Mouse (Mus musculus): ENCODE data around the gene Proca1. TPM values are rescaled to one million over a fixed set of nuclear protein-coding genes. Genes with fewer than 3 reads are reported as not detected.
A peak's percentile ranks its signal among the peaks of the same experiment; 100 is the strongest.

Gene Proca1
- polyA plus RNA-seq, 1 experiment from 2014 or later: 1.9 TPM

DNA sequence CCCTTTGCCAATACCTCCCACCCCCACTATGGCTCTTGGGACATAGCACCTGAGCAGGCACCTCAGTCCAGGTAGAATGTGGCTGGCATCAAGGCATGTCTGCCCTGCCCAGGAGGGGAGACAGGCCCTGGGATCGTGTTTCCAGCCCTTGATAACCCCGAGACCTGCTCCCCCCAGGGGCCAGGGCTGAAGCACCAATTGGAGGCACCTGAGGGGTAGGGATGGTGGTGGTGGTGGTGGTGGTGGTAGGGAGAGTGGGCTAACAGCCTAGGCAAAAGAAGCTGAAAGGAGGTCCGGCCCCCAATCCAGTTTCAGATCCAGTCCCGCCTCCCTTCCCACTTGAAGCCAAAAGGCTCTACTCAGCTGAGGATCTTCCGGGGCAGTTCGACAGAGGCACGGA is 33.6 kb upstream of the Proca1 start:
- Histone ChIP-seq H3K9ac (replicated peaks) (no peak overlapping the region), H3K4me2 (peak overlapping the region; percentile 19; the same call in 1 of the 2 replicates), H3K4me1 (replicated peaks) (peaks cover 51% of the 10 kb centered on the region), H3K36me3 (peaks cover 88% of the 10 kb centered on the region), H3K9me3 (no peaks in the 10 kb centered on the region), H3K4me3 (replicated peaks) (no peak overlapping the region), H3K27me3 (no peaks in the 10 kb centered on the region), H3K27ac (0 out of 2 replicates have a peak overlapping the region, but pooled peaks have one; percentile 30)
- no peak for ATAC-seq (ENCODE audit: insufficient number of reproducible peaks, insufficient read depth, low FRiP score, low TSS enrichment, low read depth)
- WGBS: 75% methylated on average over 7 of the region's 7 CpGs

GRCm38 (mm10) chr11:78160171-78160570 is 33.0 kb upstream of the Proca1 start:
- peaks cover 51% of the 10 kb centered on the region for H3K4me1 ChIP-seq (replicated peaks)
- no peak for ATAC-seq (ENCODE audit: insufficient number of reproducible peaks, insufficient read depth, low FRiP score, low TSS enrichment, low read depth)
- WGBS: 87% methylated on average over 18 of the region's 18 CpGs
- H3K4me3 ChIP-seq (replicated peaks): no peak overlapping the region
- no peak overlapping the region for H3K4me2 ChIP-seq
- no peak overlapping the region for H3K27ac ChIP-seq
- no peaks in the 10 kb centered on the region for H3K9me3 ChIP-seq
- no peak overlapping the region for H3K9ac ChIP-seq (replicated peaks)
- no peaks in the 10 kb centered on the region for H3K27me3 ChIP-seq
- H3K36me3 ChIP-seq: peaks cover 81% of the 10 kb centered on the region

DNA sequence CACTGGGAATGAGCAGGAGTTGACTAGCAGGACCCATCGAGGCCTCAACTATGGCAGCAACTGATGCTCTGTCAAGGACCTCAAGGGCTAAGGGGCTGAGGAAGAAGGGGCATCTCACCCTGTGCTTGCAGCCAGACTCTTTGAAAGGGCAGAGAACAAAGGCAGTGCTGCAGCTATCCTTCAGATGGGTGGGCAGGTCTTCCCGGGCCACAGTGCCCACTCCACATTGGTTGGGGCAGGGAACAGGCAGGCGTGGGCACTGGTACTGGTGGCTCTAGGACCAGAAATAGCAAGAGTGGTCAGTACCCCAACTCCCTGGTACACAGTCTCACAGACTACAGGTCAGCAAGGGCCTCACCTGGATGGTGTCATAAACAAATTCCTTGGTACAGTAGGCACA is 32.5 kb upstream of the Proca1 start:
- ATAC-seq (ENCODE audit: insufficient number of reproducible peaks, insufficient read depth, low FRiP score, low TSS enrichment, low read depth): no peak
- Histone ChIP-seq H3K9me3 (no peaks in the 10 kb centered on the region), H3K4me1 (replicated peaks) (peaks cover 52% of the 10 kb centered on the region), H3K36me3 (peaks cover 76% of the 10 kb centered on the region), H3K4me3 (replicated peaks) (no peak overlapping the region), H3K27me3 (no peaks in the 10 kb centered on the region), H3K27ac (0 out of 2 replicates have a peak overlapping the region, but pooled peaks have one; percentile 41), H3K9ac (replicated peaks) (0 out of 2 replicates have a peak overlapping the region, but pooled peaks have one; percentile 4), H3K4me2 (no peak overlapping the region)
- 91% methylated on average over 3 of the region's 3 CpGs for WGBS

- H3K9ac ChIP-seq (replicated peaks): peak overlapping the region; percentile 99; the same call in 1 of the 2 replicates
- 90% methylated on average over 14 of the region's 14 CpGs for WGBS
- H3K9me3 ChIP-seq: no peaks in the 10 kb centered on the region
- ATAC-seq (ENCODE audit: insufficient number of reproducible peaks, insufficient read depth, low FRiP score, low TSS enrichment, low read depth): no peak
- H3K4me3 ChIP-seq (replicated peaks): 0 out of 2 replicates have a peak overlapping the region, but pooled peaks have one; percentile 3
- peaks cover 71% of the 10 kb centered on the region for H3K36me3 ChIP-seq
- H3K27ac ChIP-seq: 0 out of 2 replicates have a peak overlapping the region, but pooled peaks have one; percentile 41
- no peaks in the 10 kb centered on the region for H3K27me3 ChIP-seq
- peaks cover 57% of the 10 kb centered on the region for H3K4me1 ChIP-seq (replicated peaks)
- H3K4me2 ChIP-seq: 0 out of 2 replicates have a peak overlapping the region, but pooled peaks have one; percentile 90
Measured at GRCm38 (mm10) chr11:78161169-78161568, 32.0 kb upstream of the Proca1 start.

GRCm38 (mm10) chr11:78161968-78162367 is 31.2 kb upstream of the Proca1 start:
- ATAC-seq (ENCODE audit: insufficient number of reproducible peaks, insufficient read depth, low FRiP score, low TSS enrichment, low read depth): no peak
- Histone ChIP-seq H3K9ac (replicated peaks) (peak overlapping the region; percentile 99), H3K9me3 (no peaks in the 10 kb centered on the region), H3K4me1 (replicated peaks) (peaks cover 65% of the 10 kb centered on the region), H3K4me2 (peak overlapping the region; percentile 90), H3K27ac (peak overlapping the region; percentile 100), H3K36me3 (peaks cover 63% of the 10 kb centered on the region), H3K27me3 (no peaks in the 10 kb centered on the region), H3K4me3 (replicated peaks) (peak overlapping the region; percentile 100)
- 53% methylated on average over 4 of the region's 4 CpGs for WGBS

- no peaks in the 10 kb centered on the region for H3K9me3 ChIP-seq
- H3K4me2 ChIP-seq: peak overlapping the region; percentile 90
- H3K27ac ChIP-seq: peak overlapping the region; percentile 100
- peaks cover 63% of the 10 kb centered on the region for H3K4me1 ChIP-seq (replicated peaks)
- peaks cover 59% of the 10 kb centered on the region for H3K36me3 ChIP-seq
- peak overlapping the region; percentile 100 for H3K4me3 ChIP-seq (replicated peaks)
- H3K27me3 ChIP-seq: no peaks in the 10 kb centered on the region
- H3K9ac ChIP-seq (replicated peaks): peak overlapping the region; percentile 99
- ATAC-seq (ENCODE audit: insufficient number of reproducible peaks, insufficient read depth, low FRiP score, low TSS enrichment, low read depth): no peak
- 47% methylated on average over 6 of the region's 6 CpGs for WGBS
Measured at GRCm38 (mm10) chr11:78162504-78162903, 30.7 kb upstream of the Proca1 start.

DNA sequence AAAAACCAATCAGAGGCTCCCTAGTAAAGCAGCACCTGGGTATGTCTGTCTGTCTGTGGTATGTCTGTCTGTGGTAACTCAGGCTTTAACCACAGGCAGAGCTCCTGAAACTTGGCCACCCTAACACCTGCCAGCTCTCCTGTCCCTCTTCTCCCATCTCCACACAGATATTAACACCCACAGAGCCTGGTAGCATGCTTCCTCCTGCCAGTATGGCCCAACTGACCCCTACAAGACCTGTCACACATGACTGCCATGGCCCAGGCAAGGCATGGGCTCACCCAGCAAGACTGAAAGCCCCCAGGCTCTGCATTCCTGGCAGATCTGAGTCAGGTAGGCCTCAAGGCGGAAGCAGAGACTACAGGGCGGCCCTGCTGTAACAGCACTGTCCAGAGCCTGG is 30.1 kb upstream of the Proca1 start:
- H3K27ac ChIP-seq: peak overlapping the region; percentile 100
- no peaks in the 10 kb centered on the region for H3K27me3 ChIP-seq
- peaks cover 59% of the 10 kb centered on the region for H3K4me1 ChIP-seq (replicated peaks)
- peak overlapping the region; percentile 90 for H3K4me2 ChIP-seq
- H3K36me3 ChIP-seq: peaks cover 53% of the 10 kb centered on the region
- H3K9me3 ChIP-seq: no peaks in the 10 kb centered on the region
- no peak for ATAC-seq (ENCODE audit: insufficient number of reproducible peaks, insufficient read depth, low FRiP score, low TSS enrichment, low read depth)
- WGBS: 60% methylated on average over 2 of the region's 2 CpGs
- H3K9ac ChIP-seq (replicated peaks): peak overlapping the region; percentile 99
- H3K4me3 ChIP-seq (replicated peaks): peak overlapping the region; percentile 100

- Histone ChIP-seq H3K9ac (replicated peaks) (peak overlapping the region; percentile 99), H3K27me3 (no peaks in the 10 kb centered on the region), H3K4me1 (replicated peaks) (peaks cover 55% of the 10 kb centered on the region), H3K27ac (peak overlapping the region; percentile 100), H3K4me2 (peak overlapping the region; percentile 90), H3K36me3 (peaks cover 44% of the 10 kb centered on the region), H3K9me3 (no peaks in the 10 kb centered on the region), H3K4me3 (replicated peaks) (peak overlapping the region; percentile 100)
- ATAC-seq (ENCODE audit: insufficient number of reproducible peaks, insufficient read depth, low FRiP score, low TSS enrichment, low read depth): peak; percentile 79
- 0% methylated on average over 22 of the region's 22 CpGs for WGBS
Measured at GRCm38 (mm10) chr11:78163681-78164603, 29.2 kb upstream of the Proca1 start.

GRCm38 (mm10) chr11:78164604-78164923 is 28.6 kb upstream of the Proca1 start:
- ATAC-seq (ENCODE audit: insufficient number of reproducible peaks, insufficient read depth, low FRiP score, low TSS enrichment, low read depth): no peak
- H3K9ac ChIP-seq (replicated peaks): peak overlapping the region; percentile 99
- WGBS: under 1% methylated on average over 14 of the region's 14 CpGs
- peak overlapping the region; percentile 100 for H3K4me3 ChIP-seq (replicated peaks)
- peak overlapping the region; percentile 90 for H3K4me2 ChIP-seq
- H3K27ac ChIP-seq: peak overlapping the region; percentile 100
- peaks cover 38% of the 10 kb centered on the region for H3K36me3 ChIP-seq
- peaks cover 53% of the 10 kb centered on the region for H3K4me1 ChIP-seq (replicated peaks)
- no peaks in the 10 kb centered on the region for H3K27me3 ChIP-seq
- H3K9me3 ChIP-seq: no peaks in the 10 kb centered on the region

GRCm38 (mm10) chr11:78164924-78165760 is 28.1 kb upstream of the Proca1 start, which contains the start of gene Traf4:
Gene Traf4, minus strand, starts transcription at chr11:78165589.
- Histone ChIP-seq H3K4me2 (peak within 1 kb of the TSS; percentile 90), H3K9ac (replicated peaks) (peak within 1 kb of the TSS; percentile 99), H3K27ac (peak within 1 kb of the TSS; percentile 100), H3K36me3 (peaks cover 32% of the 10 kb centered on the region), H3K4me1 (replicated peaks) (peaks cover 47% of the 10 kb centered on the region), H3K4me3 (replicated peaks) (peak within 1 kb of the TSS; percentile 100), H3K27me3 (no peaks in the 10 kb centered on the region), H3K9me3 (no peaks in the 10 kb centered on the region)
- peak; percentile 64 for ATAC-seq (ENCODE audit: insufficient number of reproducible peaks, insufficient read depth, low FRiP score, low TSS enrichment, low read depth)
- under 1% methylated on average over 61 of the region's 78 CpGs for WGBS

DNA sequence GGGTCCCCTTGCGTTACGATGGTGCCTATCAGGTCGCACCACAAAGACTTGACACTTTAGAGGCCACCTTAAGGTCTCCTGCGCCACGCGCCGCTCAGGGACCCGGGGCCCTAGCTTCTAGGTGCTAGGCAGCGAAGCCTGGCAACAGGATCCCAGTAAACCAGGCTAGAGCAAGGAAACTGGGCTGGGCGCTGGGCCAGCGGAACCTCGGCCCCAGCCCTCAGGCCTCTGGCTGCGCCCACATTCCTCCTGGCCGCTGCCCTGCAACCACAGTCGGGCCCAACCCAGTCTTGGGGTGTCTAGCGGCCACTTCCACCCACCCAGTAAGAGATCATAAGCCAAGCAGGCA is 27.5 kb upstream of the Proca1 start:
- Histone ChIP-seq H3K9ac (replicated peaks) (peak overlapping the region; percentile 99), H3K36me3 (peaks cover 32% of the 10 kb centered on the region), H3K9me3 (no peaks in the 10 kb centered on the region), H3K4me1 (replicated peaks) (peaks cover 41% of the 10 kb centered on the region), H3K27me3 (no peaks in the 10 kb centered on the region), H3K27ac (peak overlapping the region; percentile 91), H3K4me3 (replicated peaks) (peak overlapping the region; percentile 100), H3K4me2 (peak overlapping the region; percentile 90)
- 3% methylated on average over 16 of the region's 16 CpGs for WGBS
- 0 out of 2 replicates have a peak, but pooled peaks have one; percentile 0 for ATAC-seq (ENCODE audit: insufficient number of reproducible peaks, insufficient read depth, low FRiP score, low TSS enrichment, low read depth)
